Mouse (Mus musculus) liver, postnatal 0 days (tissue): ENCODE data around the gene Hspe1. TPM values are rescaled to one million over a fixed set of nuclear protein-coding genes. Genes with fewer than 3 reads are reported as not detected.

ENCODE experiments used
- ATAC-seq: fragments of 200-750 bp; cut with Nextera tagmentation; 2 replicates; pipeline ENCODE4 v1.8.0; 2017; ENCODE audit warnings: mild to moderate bottlenecking, moderate library complexity
- DNase-seq: peaks from one replicate; pipeline ENCODE4 v3.0.0-alpha.2; 2016
- H3K27ac ChIP-seq: fragments of 300-500 bp; sonication (generic); 2 replicates; pipeline ENCODE4 v1.5.1; 2014; ENCODE audit warnings: antibody characterized with exemption, moderate library complexity, mild to moderate bottlenecking, low read depth
- H3K27me3 ChIP-seq: fragments of 300-500 bp; sonication (generic); 2 replicates; pipeline ENCODE4 v1.6.1; 2014; ENCODE audit warnings: low read length, control low read depth, mixed read lengths; ENCODE audit not compliant: insufficient read depth
- H3K36me3 ChIP-seq: fragments of 300-500 bp; sonication (generic); replicated peaks from 2 replicates; pipeline ENCODE4 v1.6.1; 2014; ENCODE audit warnings: mild to moderate bottlenecking, control low read depth, low read length, moderate library complexity, mixed read lengths; ENCODE audit not compliant: insufficient read depth
- H3K4me1 ChIP-seq: fragments of 300-500 bp; sonication (generic); 2 replicates; pipeline ENCODE4 v1.6.1; 2014; ENCODE audit warnings: antibody characterized with exemption, mild to moderate bottlenecking, control low read depth; ENCODE audit not compliant: insufficient read depth
- H3K4me2 ChIP-seq: fragments of 300-500 bp; sonication (generic); 2 replicates; pipeline ENCODE4 v1.6.1; 2014; ENCODE audit warnings: low read depth, mild to moderate bottlenecking, low read length, moderate library complexity, mixed read lengths
- H3K4me3 ChIP-seq: fragments of 300-500 bp; sonication (generic); 2 replicates; pipeline ENCODE4 v1.5.1; 2014; ENCODE audit warnings: low read depth, low read length
- H3K9ac ChIP-seq: fragments of 300-500 bp; sonication (generic); replicated peaks from 2 replicates; pipeline ENCODE4 v1.6.1; 2014; ENCODE audit warnings: mild to moderate bottlenecking, moderate library complexity
- H3K9me3 ChIP-seq: fragments of 300-500 bp; sonication (generic); 2 replicates; pipeline ENCODE4 v1.6.1; 2016; ENCODE audit warnings: mild to moderate bottlenecking, control low read depth, low read length, mixed read lengths
- CTCF ChIP-seq: sonication (generic); IDR thresholded peaks from 2 replicates; pipeline ENCODE4 v1.5.1; 2016; ENCODE audit warnings: antibody characterized with exemption, low read depth
- EP300 ChIP-seq: IDR thresholded peaks from 2 replicates; pipeline ENCODE4 v1.6.1; 2016; ENCODE audit warnings: antibody characterized with exemption, low read depth, mild to moderate bottlenecking
- WGBS: fragments of 180-500 bp; shearing (Covaris S2); extraction: QIAGEN DNeasy Blood & Tissue Kit; methylation state at CpG from one replicate; pipeline ENCODE4 v1.1.7; 2014; ENCODE audit not compliant: insufficient replicate concordance; 5-methylcytosine and 5-hydroxymethylcytosine counted together
- polyA plus RNA-seq: library from polyadenylated mRNA; unstranded; fragments of >200 nt; fragmentation: Nextera tagmentation; extraction: Ambion mirVana; gene quantifications from 2 replicates; pipeline ENCODE4 v1.2.1, GENCODE M21; 2015

Hspe1 gene
- polyA plus RNA-seq, 1 experiment from 2014 or later: 513 TPM

- H3K36me3 ChIP-seq: peaks cover 23% of the 10 kb centered on the region
- H3K9ac ChIP-seq: no peak overlapping the region
- no peaks in the 10 kb centered on the region for H3K27me3 ChIP-seq
- no peak overlapping the region for H3K4me3 ChIP-seq
- H3K9me3 ChIP-seq: no peaks in the 10 kb centered on the region
- no peak for DNase-seq
- TF ChIP-seq CTCF: no peak
- TF ChIP-seq EP300: no peak
- no peak overlapping the region for H3K27ac ChIP-seq
- H3K4me1 ChIP-seq: peaks cover 8% of the 10 kb centered on the region; the same call in 1 of the 2 replicates
- 93% methylated on average over 1 of the region's 1 CpGs for WGBS
- ATAC-seq: no peak
- H3K4me2 ChIP-seq: no peak overlapping the region
These were observed 47.9 kb downstream of the Hspe1 start for GRCm38 (mm10) chr1:55135846-55136245.

Other genes starting within 250 kb of the Hspe1 start
- 4.0 and 4.7 TPM in 2 replicates for gene Ankrd44, start 161.7 kb upstream of the Hspe1 start, polyA plus RNA-seq
- gene Sf3b1, start 60.7 kb upstream of the Hspe1 start, polyA plus RNA-seq: 101 and 117 TPM in 2 replicates
- gene Coq10b, start 35.4 kb upstream of the Hspe1 start, polyA plus RNA-seq: 20.6 and 24.4 TPM in 2 replicates
- gene Hspd1, start 111 bp downstream of the Hspe1 start, polyA plus RNA-seq: 288 and 295 TPM in 2 replicates
- 40.1 and 42.2 TPM in 2 replicates for gene Mob4, start 43.1 kb downstream of the Hspe1 start, polyA plus RNA-seq
- 0.41 and 0.52 TPM in 2 replicates for gene Rftn2, start 138.7 kb downstream of the Hspe1 start, polyA plus RNA-seq
- gene Mars2, start 149.0 kb downstream of the Hspe1 start, polyA plus RNA-seq: 1.2 TPM in 2 replicates